Mouse (Mus musculus) midbrain, embryonic 16.5 days (tissue): ENCODE data around the gene Hist1h3c. TPM values are rescaled to one million over a fixed set of nuclear protein-coding genes. Genes with fewer than 3 reads are reported as not detected.
A peak's percentile ranks its signal among the peaks of the same experiment; 100 is the strongest.
"Not testable (repeated sequence)": the region's sequence is repeated elsewhere in the genome, so short reads cannot be mapped to it uniquely, and the experiment has no call there.

Experiments
- ATAC-seq: fragments of 200-750 bp; cut with Nextera tagmentation; 2 replicates; pipeline ENCODE4 v1.8.0; 2017; ENCODE audit warnings: moderate TSS enrichment
- H3K27ac ChIP-seq: fragments of 300-500 bp; sonication (generic); 2 replicates; pipeline ENCODE4 v1.5.1; 2014; ENCODE audit warnings: mild to moderate bottlenecking, low read length, mixed read lengths
- H3K27me3 ChIP-seq: fragments of 300-500 bp; sonication (generic); 2 replicates; pipeline ENCODE4 v1.6.1; 2014; ENCODE audit warnings: low read depth, low read length, mixed read lengths; ENCODE audit not compliant: control insufficient read depth, insufficient read depth
- H3K36me3 ChIP-seq: fragments of 300-500 bp; sonication (generic); 2 replicates; pipeline ENCODE4 v1.6.1; 2014; ENCODE audit warnings: mild to moderate bottlenecking, low read length, moderate library complexity, mixed read lengths; ENCODE audit not compliant: control insufficient read depth, insufficient read depth
- H3K4me1 ChIP-seq: fragments of 300-500 bp; sonication (generic); 2 replicates; pipeline ENCODE4 v1.6.1; 2014; ENCODE audit warnings: mild to moderate bottlenecking, low read length, mixed read lengths; ENCODE audit not compliant: control insufficient read depth, insufficient read depth
- H3K4me2 ChIP-seq: fragments of 300-500 bp; sonication (generic); 2 replicates; pipeline ENCODE4 v1.6.1; 2014; ENCODE audit warnings: mild to moderate bottlenecking, low read length, mixed read lengths
- H3K4me3 ChIP-seq: fragments of 300-500 bp; sonication (generic); 2 replicates; pipeline ENCODE4 v1.5.1; 2014; ENCODE audit warnings: low read depth, mild to moderate bottlenecking, low read length, moderate library complexity, mixed read lengths
- H3K9ac ChIP-seq: fragments of 300-500 bp; sonication (generic); 2 replicates; pipeline ENCODE4 v1.6.1; 2014; ENCODE audit warnings: low read depth, low read length, mixed read lengths
- H3K9me3 ChIP-seq: fragments of 300-500 bp; sonication (generic); replicated peaks from 2 replicates; pipeline ENCODE4 v1.6.1; 2014; ENCODE audit warnings: mild to moderate bottlenecking, low read length, mixed read lengths; ENCODE audit not compliant: control insufficient read depth, poor library complexity, severe bottlenecking
- WGBS: fragments of 180-500 bp; shearing (Covaris S2); extraction: QIAGEN DNeasy Blood & Tissue Kit; methylation state at CpG from one replicate; pipeline ENCODE4 v1.1.7; 2014; 5-methylcytosine and 5-hydroxymethylcytosine counted together
- polyA plus RNA-seq: library from polyadenylated mRNA; unstranded; fragments of >200 nt; fragmentation: Nextera tagmentation; extraction: Ambion mirVana; gene quantifications from 2 replicates; pipeline ENCODE4 v1.2.1, GENCODE M21; 2015

Hist1h3c gene
- polyA plus RNA-seq, 1 experiment from 2014 or later, result not detected

GRCm38 (mm10) chr13:23751478-23751956 lies 6.1 kb upstream of the Hist1h3c start:
- peak overlapping the region; percentile 90 for H3K27ac ChIP-seq
- no peaks in the 10 kb centered on the region for H3K27me3 ChIP-seq
- H3K4me3 ChIP-seq, result peak overlapping the region; percentile 45
- H3K36me3 ChIP-seq, result no peaks in the 10 kb centered on the region
- whole genome bisulfite sequencing, result under 1% methylated on average over 11 of the region's 11 CpGs
- H3K4me2 ChIP-seq, result peak overlapping the region; percentile 77
- peak overlapping the region; percentile 55 for H3K9ac ChIP-seq
- peaks cover 19% of the 10 kb centered on the region for H3K4me1 ChIP-seq
- H3K9me3 ChIP-seq, result no peaks in the 10 kb centered on the region
- ATAC-seq, result no peak

GRCm38 (mm10) chr13:23750839-23751477 lies 5.6 kb upstream of the Hist1h3c start, which contains the start of gene Hist1h2ab:
Hist1h2ab (plus strand) TSS chr13:23751126.
- under 1% methylated on average over 29 of the region's 47 CpGs for WGBS
- Histone ChIP-seq H3K27ac (peak within 1 kb of the TSS; percentile 90), H3K4me2 (peak within 1 kb of the TSS; percentile 77), H3K4me1 (peaks cover 19% of the 10 kb centered on the region), H3K9ac (peak within 1 kb of the TSS; percentile 57), H3K4me3 (peak within 1 kb of the TSS; percentile 45)
- H3K27me3 ChIP-seq, H3K9me3 ChIP-seq, H3K36me3 ChIP-seq: not testable (repeated sequence)
- ATAC-seq, result peak; percentile 41

GRCm38 (mm10) chr13:23749563-23750121 lies 4.2 kb upstream of the Hist1h3c start:
- no peak overlapping the region for H3K27ac ChIP-seq
- H3K36me3 ChIP-seq, result no peaks in the 10 kb centered on the region
- no peak overlapping the region for H3K9ac ChIP-seq
- H3K4me2 ChIP-seq, result no peak overlapping the region
- ATAC-seq, result no peak
- no peak overlapping the region for H3K4me3 ChIP-seq
- 91% methylated on average over 5 of the region's 5 CpGs for WGBS
- no peaks in the 10 kb centered on the region for H3K27me3 ChIP-seq
- no peaks in the 10 kb centered on the region for H3K9me3 ChIP-seq
- peaks cover 19% of the 10 kb centered on the region for H3K4me1 ChIP-seq

- Histone ChIP-seq H3K27me3 (no peaks in the 10 kb centered on the region), H3K9ac (no peak overlapping the region), H3K4me1 (peaks cover 19% of the 10 kb centered on the region), H3K4me2 (no peak overlapping the region), H3K27ac (no peak overlapping the region), H3K36me3 (no peaks in the 10 kb centered on the region), H3K4me3 (no peak overlapping the region), H3K9me3 (no peaks in the 10 kb centered on the region)
- no peak for ATAC-seq
- whole genome bisulfite sequencing, result 6% methylated on average over 4 of the region's 4 CpGs
Observed at GRCm38 (mm10) chr13:23747892-23748288, 2.5 kb upstream of the Hist1h3c start.

GRCm38 (mm10) chr13:23747081-23747891 lies 1.9 kb upstream of the Hist1h3c start:
- Histone ChIP-seq H3K4me2 (peak overlapping the region; percentile 84), H3K9me3 (no peaks in the 10 kb centered on the region), H3K4me3 (peak overlapping the region; percentile 43), H3K27me3 (no peaks in the 10 kb centered on the region), H3K27ac (peak overlapping the region; percentile 85), H3K4me1 (peaks cover 15% of the 10 kb centered on the region), H3K36me3 (no peaks in the 10 kb centered on the region), H3K9ac (peak overlapping the region; percentile 34)
- ATAC-seq, result peak; percentile 11
- 3% methylated on average over 10 of the region's 13 CpGs for WGBS

GRCm38 (mm10) chr13:23746201-23747080 lies 1.0 kb upstream of the Hist1h3c start, which contains the start of gene Hist1h2bb:
Hist1h2bb (plus strand) TSS chr13:23746734.
- Histone ChIP-seq H3K4me2 (peak within 1 kb of the TSS; percentile 84), H3K9ac (peak within 1 kb of the TSS; percentile 46), H3K4me1 (peaks cover 11% of the 10 kb centered on the region), H3K27ac (peak within 1 kb of the TSS; percentile 95), H3K4me3 (peak within 1 kb of the TSS; percentile 43)
- WGBS, result under 1% methylated on average over 35 of the region's 58 CpGs
- not testable (repeated sequence) for H3K27me3 ChIP-seq, H3K9me3 ChIP-seq, H3K36me3 ChIP-seq
- ATAC-seq, result peak; percentile 94

GRCm38 (mm10) chr13:23744421-23745380 lies 701 bp downstream of the Hist1h3c start:
- H3K27ac ChIP-seq, result no peak overlapping the region
- H3K9me3 ChIP-seq, result no peaks in the 10 kb centered on the region
- H3K4me1 ChIP-seq, result peaks cover 20% of the 10 kb centered on the region
- no peak for ATAC-seq
- H3K4me2 ChIP-seq, result peak overlapping the region; percentile 84
- no peaks in the 10 kb centered on the region for H3K27me3 ChIP-seq
- H3K36me3 ChIP-seq, result no peaks in the 10 kb centered on the region
- no peak overlapping the region for H3K9ac ChIP-seq
- WGBS, result 2% methylated on average over 13 of the region's 36 CpGs
- peak overlapping the region; percentile 43 for H3K4me3 ChIP-seq
